Mouse (Mus musculus): ENCODE results near the gene Fam228b. TPM values are rescaled to one million over a fixed set of nuclear protein-coding genes. Genes with fewer than 3 reads are reported as not detected.
"Not testable (repeated sequence)": the region's sequence is repeated elsewhere in the genome, so short reads cannot be mapped to it uniquely, and the experiment has no call there.

The Fam228b gene
- polyA plus RNA-seq, 1 experiment, result 0.72 TPM

DNA sequence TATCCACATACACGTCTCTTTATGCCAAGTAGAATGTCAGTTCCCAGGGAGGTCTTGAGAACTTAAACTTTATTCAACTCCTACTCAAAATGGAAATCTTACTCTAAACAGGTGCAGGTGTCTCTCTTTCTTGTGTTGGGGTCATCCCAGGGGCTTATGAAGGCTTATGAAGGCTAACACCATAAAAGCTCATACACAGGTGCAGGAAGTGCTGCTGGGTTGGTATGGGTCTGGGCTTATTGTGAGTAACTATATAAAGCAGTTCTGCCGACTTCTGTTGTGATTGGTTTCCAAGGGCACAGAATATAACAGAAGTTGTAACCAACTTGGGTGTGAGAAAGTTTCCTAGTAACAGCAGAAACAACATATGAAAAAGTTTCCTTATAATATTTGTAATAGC, 15.4 kb upstream of the Fam228b start:
- Histone ChIP-seq H3K4me1 (ENCODE audit: control insufficient read depth, insufficient read depth, low read length) (no peaks in the 10 kb centered on the region), H3K4me3 (replicated peaks; ENCODE audit: extremely low read depth, low read depth, low read length) (no peak overlapping the region)
- 57% methylated on average over 2 of the region's 2 CpGs for WGBS
- no peak for DNase-seq
- TF ChIP-seq POLR2A (IDR thresholded peaks at IDR 0.05; ENCODE audit: borderline replicate concordance, extremely low read depth, low read depth, low read length), result no peak
- TF ChIP-seq CTCF (IDR thresholded peaks at IDR 0.05; ENCODE audit: insufficient read depth, low read length), result no peak

DNA sequence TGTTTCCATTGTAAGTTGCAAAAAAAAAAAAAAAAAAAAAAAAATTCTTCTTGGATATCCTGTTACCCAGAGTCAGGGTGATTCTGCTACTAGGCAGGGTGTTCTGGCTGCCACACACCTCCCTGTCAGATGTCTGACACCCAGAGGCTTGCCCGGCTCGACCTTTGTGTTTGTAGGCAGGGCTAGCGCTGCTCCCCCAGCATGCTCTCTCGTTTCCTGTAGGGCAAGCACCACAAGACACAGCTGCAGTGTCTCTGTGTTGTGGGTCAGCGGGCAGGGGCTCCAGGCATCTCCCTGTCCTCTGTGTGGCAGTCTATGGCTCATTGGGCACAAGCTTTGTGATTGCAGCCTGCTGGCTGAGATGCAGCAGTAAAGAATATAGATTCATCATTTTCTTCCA, 14.5 kb upstream of the Fam228b start:
- 50% methylated on average over 5 of the region's 5 CpGs for WGBS
- Histone ChIP-seq H3K4me1 (ENCODE audit: control insufficient read depth, insufficient read depth, low read length) (no peaks in the 10 kb centered on the region), H3K4me3 (replicated peaks; ENCODE audit: extremely low read depth, low read depth, low read length) (no peak overlapping the region)
- TF ChIP-seq POLR2A (IDR thresholded peaks at IDR 0.05; ENCODE audit: borderline replicate concordance, extremely low read depth, low read depth, low read length) (no peak), CTCF (IDR thresholded peaks at IDR 0.05; ENCODE audit: insufficient read depth, low read length) (no peak)
- no peak for DNase-seq

DNA sequence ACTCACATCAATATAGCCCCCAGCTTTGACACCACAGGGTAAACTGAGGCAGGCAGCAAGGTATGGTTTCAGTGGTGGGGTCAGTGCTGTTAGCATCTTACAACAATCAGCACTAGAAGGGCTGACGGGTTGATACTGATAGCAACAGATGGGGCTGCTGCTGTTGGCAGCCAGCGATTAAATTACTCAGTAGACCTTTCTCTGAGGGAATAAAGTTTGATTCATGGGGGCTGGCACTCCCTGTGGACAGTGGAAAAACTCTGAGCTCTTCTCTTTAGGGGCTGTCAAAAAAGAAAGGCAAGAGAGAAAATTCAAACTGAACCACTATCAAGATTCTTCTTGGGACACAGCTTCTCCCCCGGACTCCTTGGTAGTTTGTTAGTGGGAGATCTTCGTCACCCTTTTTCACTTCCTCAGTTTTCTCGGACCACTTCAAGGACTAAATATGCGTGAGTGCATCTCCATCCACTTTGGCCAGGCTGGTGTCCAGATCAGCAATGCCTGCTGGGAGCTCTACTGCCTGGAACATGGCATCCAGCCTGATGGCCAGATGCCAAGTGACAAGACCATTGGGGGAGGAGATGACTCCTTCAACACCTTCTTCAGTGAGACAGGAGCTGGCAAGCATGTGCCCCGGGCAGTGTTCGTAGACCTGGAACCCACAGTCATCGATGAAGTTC, 12.8 kb upstream of the Fam228b start:
- not testable (repeated sequence) for H3K4me3 ChIP-seq (replicated peaks; ENCODE audit: extremely low read depth, low read depth, low read length); DNase-seq; H3K4me1 ChIP-seq (ENCODE audit: control insufficient read depth, insufficient read depth, low read length)
- WGBS, result 78% methylated on average over 9 of the region's 9 CpGs

DNA sequence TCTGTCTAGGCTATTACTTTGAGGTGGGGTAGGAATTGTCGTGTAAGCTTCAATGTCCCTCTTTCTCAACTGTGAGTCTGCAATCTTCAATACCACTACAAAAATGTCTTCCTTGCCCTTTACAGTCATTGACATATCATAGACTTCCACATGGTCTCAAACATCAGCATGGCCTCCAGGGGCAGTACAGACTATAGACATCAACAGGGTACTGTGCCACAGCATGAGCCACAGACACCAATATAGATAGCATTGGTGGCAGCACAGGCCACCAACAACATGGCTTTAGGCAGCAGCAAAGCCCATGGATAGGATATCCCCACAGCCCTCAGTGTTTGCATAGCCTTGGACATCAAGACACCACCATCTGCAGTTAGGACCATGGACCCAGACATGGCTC, 12.2 kb upstream of the Fam228b start:
- WGBS, result 87% methylated on average over 1 of the region's 1 CpGs
- TF ChIP-seq POLR2A (IDR thresholded peaks at IDR 0.05; ENCODE audit: borderline replicate concordance, extremely low read depth, low read depth, low read length) (no peak), CTCF (IDR thresholded peaks at IDR 0.05; ENCODE audit: insufficient read depth, low read length) (no peak)

DNA sequence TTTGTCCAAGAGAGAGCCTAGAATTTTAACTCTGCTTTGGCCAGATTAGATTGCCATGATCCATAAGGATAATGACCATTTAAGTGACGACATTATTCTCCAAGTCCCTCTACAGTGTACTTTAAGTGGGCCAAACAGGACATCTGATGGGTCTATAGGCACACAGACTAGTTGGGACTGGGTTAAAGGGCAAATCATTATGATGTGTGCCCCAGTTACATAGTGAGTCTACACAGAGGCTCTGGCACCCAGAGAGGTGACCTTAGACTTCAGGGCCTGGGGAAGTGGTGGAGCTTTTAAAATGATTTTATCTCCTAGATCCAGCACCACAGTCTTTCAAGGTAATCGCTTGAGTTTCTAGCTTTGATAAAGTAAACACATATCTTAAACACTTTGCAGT, 11.2 kb upstream of the Fam228b start:
- no peak for TF ChIP-seq POLR2A (IDR thresholded peaks at IDR 0.05; ENCODE audit: borderline replicate concordance, extremely low read depth, low read depth, low read length)
- TF ChIP-seq CTCF (IDR thresholded peaks at IDR 0.05; ENCODE audit: insufficient read depth, low read length), result no peak
- 61% methylated on average over 2 of the region's 2 CpGs for WGBS
- Histone ChIP-seq H3K4me3 (replicated peaks; ENCODE audit: extremely low read depth, low read depth, low read length) (no peak overlapping the region), H3K4me1 (ENCODE audit: control insufficient read depth, insufficient read depth, low read length) (no peaks in the 10 kb centered on the region)
- no peak for DNase-seq

More for the DNA sequence above, 12.2 kb upstream of the Fam228b start:
- Histone ChIP-seq H3K4me3 (replicated peaks; ENCODE audit: extremely low read depth, low read depth, low read length) (no peak overlapping the region), H3K4me1 (ENCODE audit: control insufficient read depth, insufficient read depth, low read length) (no peaks in the 10 kb centered on the region)
- DNase-seq, result no peak

DNA sequence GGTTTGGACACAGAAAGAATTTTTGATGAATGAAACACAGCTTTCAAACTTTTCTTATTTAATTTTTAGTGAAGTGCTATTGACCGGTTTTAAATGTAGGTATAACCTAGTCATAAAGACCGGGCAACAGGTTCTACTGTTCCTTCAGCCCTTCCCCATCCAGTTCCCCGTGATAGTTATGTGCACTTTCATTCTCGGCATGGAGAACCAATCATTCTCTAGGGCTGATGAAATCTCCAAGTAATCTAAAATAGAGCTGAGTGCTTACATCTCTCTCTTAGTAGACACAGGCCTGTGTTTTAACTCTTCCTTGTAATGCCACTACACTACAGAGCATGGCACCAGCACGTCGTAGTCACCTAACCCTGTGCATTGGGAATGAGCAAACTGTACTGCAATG, 8.7 kb upstream of the Fam228b start:
- TF ChIP-seq POLR2A (IDR thresholded peaks at IDR 0.05; ENCODE audit: borderline replicate concordance, extremely low read depth, low read depth, low read length), result no peak
- TF ChIP-seq CTCF (IDR thresholded peaks at IDR 0.05; ENCODE audit: insufficient read depth, low read length), result no peak
- H3K4me3 ChIP-seq (replicated peaks; ENCODE audit: extremely low read depth, low read depth, low read length), result no peak overlapping the region
- DNase-seq, result no peak
- no peaks in the 10 kb centered on the region for H3K4me1 ChIP-seq (ENCODE audit: control insufficient read depth, insufficient read depth, low read length)
- WGBS, result 81% methylated on average over 6 of the region's 6 CpGs

DNA sequence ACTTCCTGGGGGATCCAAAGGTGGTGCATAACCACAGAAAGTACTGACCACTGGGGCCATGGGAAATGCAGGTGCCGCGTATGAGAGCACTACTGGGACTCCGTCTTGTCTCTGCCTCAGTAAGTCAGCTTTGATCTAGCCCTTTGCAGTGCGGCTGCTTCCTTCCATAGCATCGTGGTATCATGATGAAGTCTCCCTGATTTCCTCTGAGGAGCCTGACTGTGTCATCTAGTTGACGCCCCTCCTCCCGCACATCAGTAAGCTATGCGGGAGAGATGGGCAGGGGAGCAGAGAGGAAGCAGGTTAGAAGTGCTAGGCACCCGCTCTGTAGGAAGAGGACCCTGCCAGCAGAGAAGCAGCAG, 6.5 kb upstream of the Fam228b start:
- 65% methylated on average over 9 of the region's 9 CpGs for WGBS
- Histone ChIP-seq H3K4me3 (replicated peaks; ENCODE audit: extremely low read depth, low read depth, low read length) (no peak overlapping the region), H3K4me1 (ENCODE audit: control insufficient read depth, insufficient read depth, low read length) (no peaks in the 10 kb centered on the region)
- TF ChIP-seq POLR2A (IDR thresholded peaks at IDR 0.05; ENCODE audit: borderline replicate concordance, extremely low read depth, low read depth, low read length) (no peak), CTCF (IDR thresholded peaks at IDR 0.05; ENCODE audit: insufficient read depth, low read length) (no peak)
- no peak for DNase-seq

DNA sequence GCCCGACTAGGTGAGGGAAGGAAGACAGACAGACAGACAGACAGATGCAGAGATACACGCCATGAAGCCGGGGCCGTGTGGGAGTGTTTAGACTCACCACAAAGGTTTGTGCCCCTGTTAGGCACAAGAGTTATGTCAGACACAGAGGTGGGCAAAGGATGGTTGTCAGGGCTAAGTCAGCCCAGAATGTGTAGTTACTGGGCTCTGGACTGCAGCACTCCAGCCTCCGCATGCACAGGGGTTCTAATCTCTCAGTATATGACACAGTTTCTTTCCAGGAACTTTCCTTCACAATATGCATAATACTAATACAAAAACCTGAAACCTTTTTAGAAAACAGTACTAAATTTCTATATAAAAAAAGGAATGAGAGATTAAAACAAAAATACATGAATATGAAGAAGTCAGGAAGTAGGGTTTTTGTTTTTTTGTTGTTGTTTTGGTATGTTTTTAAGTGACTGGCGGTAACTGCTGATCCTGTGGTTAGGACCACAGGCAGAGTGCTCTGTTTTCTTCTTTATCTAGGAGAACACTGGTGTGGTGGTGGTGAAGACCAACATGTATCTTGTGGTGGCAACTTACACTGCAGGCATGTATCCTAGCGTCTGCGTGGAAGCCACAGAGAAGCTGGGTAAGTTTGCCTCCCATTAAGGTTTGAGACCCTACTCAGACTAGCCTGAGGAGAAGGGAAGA, 6.0 kb upstream of the Fam228b start:
- H3K4me3 ChIP-seq (replicated peaks; ENCODE audit: extremely low read depth, low read depth, low read length), result no peak overlapping the region
- WGBS, result 85% methylated on average over 8 of the region's 8 CpGs

DNA sequence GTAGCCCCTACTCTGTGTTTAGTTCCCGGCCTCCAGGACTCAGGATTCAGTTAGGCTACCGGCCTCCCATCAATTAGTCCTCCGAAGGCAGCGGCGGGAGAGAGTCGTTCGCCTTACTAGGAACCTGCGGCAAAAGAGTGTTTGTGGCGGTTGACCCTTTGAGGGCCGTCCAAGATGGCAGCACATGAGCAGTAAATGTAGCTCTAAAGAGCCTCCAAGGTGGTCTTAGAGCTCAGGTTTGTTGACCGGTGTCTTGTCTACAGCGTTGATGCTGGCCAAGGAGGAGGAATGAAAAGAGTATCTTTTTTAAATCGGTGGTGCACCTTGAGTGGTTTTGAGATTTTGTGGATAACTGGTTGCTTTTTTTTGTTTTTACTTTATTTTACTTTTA, 261 bp upstream of the Fam228b start:
- DNase-seq, result no peak
- WGBS, result 19% methylated on average over 13 of the region's 13 CpGs
- Histone ChIP-seq H3K4me1 (ENCODE audit: control insufficient read depth, insufficient read depth, low read length) (no peaks in the 10 kb centered on the region), H3K4me3 (replicated peaks; ENCODE audit: extremely low read depth, low read depth, low read length) (peak overlapping the region; percentile 98)
- TF ChIP-seq POLR2A (IDR thresholded peaks at IDR 0.05; ENCODE audit: borderline replicate concordance, extremely low read depth, low read depth, low read length) (no peak), CTCF (IDR thresholded peaks at IDR 0.05; ENCODE audit: insufficient read depth, low read length) (no peak)

More for the DNA sequence above, 6.0 kb upstream of the Fam228b start:
- no peak for TF ChIP-seq POLR2A (IDR thresholded peaks at IDR 0.05; ENCODE audit: borderline replicate concordance, extremely low read depth, low read depth, low read length)
- no peak for TF ChIP-seq CTCF (IDR thresholded peaks at IDR 0.05; ENCODE audit: insufficient read depth, low read length)
- DNase-seq, result no peak
- no peaks in the 10 kb centered on the region for H3K4me1 ChIP-seq (ENCODE audit: control insufficient read depth, insufficient read depth, low read length)

DNA sequence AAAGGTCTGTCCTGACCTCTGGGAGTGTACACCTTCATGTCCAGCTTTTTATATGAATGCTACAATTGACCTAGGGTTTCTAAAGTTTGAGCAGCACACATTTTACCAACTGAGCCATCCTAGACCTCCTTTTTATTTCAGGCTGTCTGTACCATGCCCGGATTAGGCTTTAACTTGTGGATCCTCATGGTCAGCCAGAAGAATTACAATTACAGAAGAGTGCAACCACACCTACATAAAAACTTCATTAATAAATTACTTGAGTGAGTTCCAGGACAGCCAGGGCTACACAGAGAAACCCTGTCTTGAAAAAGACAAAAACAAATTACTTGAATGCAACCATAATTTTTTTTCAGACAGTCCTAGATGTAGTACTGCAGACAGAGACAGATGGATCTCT, 12.0 kb downstream of the Fam228b start:
- 77% methylated on average over 1 of the region's 1 CpGs for WGBS
- H3K4me3 ChIP-seq (replicated peaks; ENCODE audit: extremely low read depth, low read depth, low read length), result no peak overlapping the region
- TF ChIP-seq POLR2A (IDR thresholded peaks at IDR 0.05; ENCODE audit: borderline replicate concordance, extremely low read depth, low read depth, low read length) (no peak), CTCF (IDR thresholded peaks at IDR 0.05; ENCODE audit: insufficient read depth, low read length) (no peak)
- no peak for DNase-seq
- H3K4me1 ChIP-seq (ENCODE audit: control insufficient read depth, insufficient read depth, low read length), result no peaks in the 10 kb centered on the region

DNA sequence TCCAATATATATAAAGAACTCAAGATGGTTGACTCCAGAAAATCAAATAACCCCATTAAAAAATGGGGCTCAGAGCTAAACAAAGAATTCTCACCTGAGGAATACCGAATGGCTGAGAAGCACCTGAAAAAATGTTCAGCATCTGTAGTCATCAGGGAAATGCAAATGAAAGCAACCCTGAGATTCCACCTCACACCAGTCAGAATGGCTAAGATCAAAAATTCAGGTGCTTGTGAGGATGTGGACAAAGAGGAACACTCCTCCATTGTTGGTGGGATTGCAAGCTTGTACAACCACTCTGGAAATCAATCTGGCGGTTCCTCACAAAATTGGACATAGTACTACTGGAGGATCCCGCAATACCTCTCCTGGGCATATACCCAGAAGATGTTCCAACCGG, 14.6 kb downstream of the Fam228b start:
- not testable (repeated sequence) for DNase-seq; H3K4me3 ChIP-seq (replicated peaks; ENCODE audit: extremely low read depth, low read depth, low read length); H3K4me1 ChIP-seq (ENCODE audit: control insufficient read depth, insufficient read depth, low read length)
- 93% methylated on average over 4 of the region's 4 CpGs for whole genome bisulfite sequencing
